Mouse (Mus musculus) kidney, adult 2 months (tissue): ENCODE results near the gene 1700003E16Rik. TPM values are rescaled to one million over a fixed set of nuclear protein-coding genes. Genes with fewer than 3 reads are reported as not detected.

Experiments used
- DNase-seq: peaks from one replicate; pipeline ENCODE4 v3.0.0; 2021
- H3K27ac ChIP-seq: fragments of 200-500 bp; 2 replicates; pipeline ENCODE4 v1.5.1; 2012; ENCODE audit warnings: low read depth, low read length, control low read depth, inconsistent platforms; ENCODE audit not compliant: insufficient read depth
- H3K27me3 ChIP-seq: fragments of 200-500 bp; replicated peaks from 2 replicates; pipeline ENCODE4 v1.6.1; 2012; ENCODE audit warnings: mild to moderate bottlenecking, moderate library complexity, low read length, inconsistent platforms; ENCODE audit not compliant: control insufficient read depth, insufficient read depth
- H3K36me3 ChIP-seq: fragments of 200-500 bp; 2 replicates; pipeline ENCODE4 v1.6.1; 2012; ENCODE audit warnings: mild to moderate bottlenecking, moderate library complexity, low read length, inconsistent platforms; ENCODE audit not compliant: control insufficient read depth, insufficient read depth
- H3K4me1 ChIP-seq: fragments of 200-500 bp; 2 replicates; pipeline ENCODE4 v1.6.1; 2011; ENCODE audit warnings: low read length; ENCODE audit not compliant: control insufficient read depth, insufficient read depth
- H3K4me3 ChIP-seq: fragments of 200-500 bp; 2 replicates; pipeline ENCODE4 v1.5.1; 2011; ENCODE audit warnings: mild to moderate bottlenecking, low read depth, low read length, control low read depth; ENCODE audit not compliant: insufficient read depth
- CTCF ChIP-seq: fragments of 200-500 bp; conservative IDR thresholded peaks from 2 replicates; pipeline ENCODE4 v1.5.1; 2011; ENCODE audit warnings: low read depth, mild to moderate bottlenecking, control low read depth, low read length, moderate library complexity, mixed read lengths; ENCODE audit not compliant: insufficient read depth, insufficient read length
- POLR2A ChIP-seq: fragments of 200-500 bp; IDR thresholded peaks from one replicate; pipeline ENCODE4 v1.6.1; 2011; ENCODE audit warnings: low read depth, low read length, control low read depth
- WGBS: fragments of 180-500 bp; shearing (Covaris S2); methylation state at CpG from one replicate; pipeline ENCODE4 v1.1.7; 2018; 5-methylcytosine and 5-hydroxymethylcytosine counted together
- polyA plus RNA-seq: library from polyadenylated mRNA; depleted of rRNA; stranded (reverse); fragments of >200 nt; gene quantifications from 2 replicates; pipeline ENCODE4 v1.2.3, GENCODE M21; 2012

1700003E16Rik gene
- polyA plus RNA-seq, 1 experiment, result 1.6 TPM

GRCm38 (mm10) chr6:83131469-83132034 is 24.7 kb upstream of the 1700003E16Rik start:
- no peak for TF ChIP-seq POLR2A
- no peak for TF ChIP-seq CTCF
- 21% methylated on average over 6 of the region's 6 CpGs for WGBS
- H3K27ac ChIP-seq, result peak overlapping the region; percentile 92
- DNase-seq, result peak; percentile 92
- H3K27me3 ChIP-seq, result no peaks in the 10 kb centered on the region
- H3K4me1 ChIP-seq, result peaks cover 20% of the 10 kb centered on the region
- no peak overlapping the region for H3K4me3 ChIP-seq
- no peaks in the 10 kb centered on the region for H3K36me3 ChIP-seq

- H3K27me3 ChIP-seq, result no peaks in the 10 kb centered on the region
- H3K27ac ChIP-seq, result peak overlapping the region; percentile 92
- TF ChIP-seq CTCF (no peak), POLR2A (no peak)
- no peaks in the 10 kb centered on the region for H3K36me3 ChIP-seq
- peaks cover 20% of the 10 kb centered on the region for H3K4me1 ChIP-seq
- 61% methylated on average over 9 of the region's 9 CpGs for WGBS
- peak; percentile 63 for DNase-seq
- no peak overlapping the region for H3K4me3 ChIP-seq
Measured at GRCm38 (mm10) chr6:83132176-83132919, 23.9 kb upstream of the 1700003E16Rik start.

DNA sequence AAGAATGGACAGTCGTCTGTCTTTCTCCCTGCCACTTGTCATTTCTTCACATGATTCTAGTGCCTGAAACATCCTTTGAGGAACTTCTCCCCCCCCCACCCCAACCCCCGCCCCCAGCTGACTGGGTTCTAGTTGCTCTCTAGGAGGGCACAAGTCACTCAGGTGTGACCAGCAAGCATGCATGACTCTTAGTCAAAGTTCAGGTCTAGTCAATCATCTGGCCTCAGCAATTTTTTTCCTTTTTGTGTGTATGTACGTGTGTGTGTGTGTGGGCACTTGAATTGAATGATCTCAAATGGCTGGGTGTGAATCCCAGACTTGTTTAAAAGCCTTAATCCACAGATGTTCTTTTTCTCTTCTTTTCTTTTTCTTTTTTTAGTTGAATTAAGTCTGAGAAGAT is 22.0 kb upstream of the 1700003E16Rik start:
- Histone ChIP-seq H3K4me3 (no peak overlapping the region), H3K4me1 (peaks cover 24% of the 10 kb centered on the region), H3K27ac (no peak overlapping the region), H3K36me3 (no peaks in the 10 kb centered on the region), H3K27me3 (no peaks in the 10 kb centered on the region)
- WGBS, result 28% methylated on average over 3 of the region's 3 CpGs
- TF ChIP-seq CTCF, result no peak
- TF ChIP-seq POLR2A, result no peak
- peak; percentile 83 for DNase-seq

DNA sequence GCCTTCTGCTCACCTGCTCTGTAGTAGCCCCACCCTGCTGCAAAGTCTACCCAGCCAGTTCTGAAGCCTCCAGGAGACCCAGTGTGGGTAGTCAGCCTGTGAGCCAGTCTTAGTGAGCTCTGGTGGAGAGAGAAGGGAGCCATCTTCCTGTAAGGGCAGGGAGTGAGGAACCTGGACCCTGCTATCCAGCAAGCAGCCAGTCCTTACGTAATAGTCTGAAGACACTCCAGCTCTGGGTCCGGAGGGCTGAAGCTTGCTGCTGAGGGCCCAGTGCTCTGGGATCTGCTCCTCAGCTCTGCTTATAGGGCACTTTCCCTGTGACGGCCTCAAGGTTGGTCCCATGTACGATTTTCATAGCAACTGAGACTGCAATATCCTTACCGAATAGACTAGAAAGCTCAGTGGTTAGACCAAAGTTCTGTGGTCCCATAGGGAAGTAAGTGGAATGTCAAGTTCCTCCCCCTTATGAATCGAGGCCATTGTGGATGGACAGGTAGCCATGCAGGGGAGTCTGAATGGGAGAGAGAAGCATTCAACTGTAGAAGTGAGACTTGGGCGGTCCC is 21.2 kb upstream of the 1700003E16Rik start, which contains the start of gene Rtkn:
Gene Rtkn, plus strand, starts transcription at position 513 of the 563 bp plus-strand sequence.
- peaks cover 24% of the 10 kb centered on the region for H3K4me1 ChIP-seq
- 45% methylated on average over 7 of the region's 7 CpGs for whole genome bisulfite sequencing
- no peak for TF ChIP-seq POLR2A
- TF ChIP-seq CTCF, result no peak
- no peaks in the 10 kb centered on the region for H3K36me3 ChIP-seq
- H3K4me3 ChIP-seq, result peak within 1 kb of the TSS; percentile 88
- H3K27ac ChIP-seq, result peak within 1 kb of the TSS; percentile 99
- no peaks in the 10 kb centered on the region for H3K27me3 ChIP-seq
- peak; percentile 75 for DNase-seq

GRCm38 (mm10) chr6:83135571-83136161 is 20.5 kb upstream of the 1700003E16Rik start:
- Histone ChIP-seq H3K27ac (peak overlapping the region; percentile 99), H3K4me1 (peaks cover 24% of the 10 kb centered on the region), H3K4me3 (peak overlapping the region; percentile 88), H3K36me3 (no peaks in the 10 kb centered on the region), H3K27me3 (no peaks in the 10 kb centered on the region)
- TF ChIP-seq POLR2A (no peak), CTCF (no peak)
- peak; percentile 83 for DNase-seq
- 5% methylated on average over 37 of the region's 37 CpGs for WGBS

DNA sequence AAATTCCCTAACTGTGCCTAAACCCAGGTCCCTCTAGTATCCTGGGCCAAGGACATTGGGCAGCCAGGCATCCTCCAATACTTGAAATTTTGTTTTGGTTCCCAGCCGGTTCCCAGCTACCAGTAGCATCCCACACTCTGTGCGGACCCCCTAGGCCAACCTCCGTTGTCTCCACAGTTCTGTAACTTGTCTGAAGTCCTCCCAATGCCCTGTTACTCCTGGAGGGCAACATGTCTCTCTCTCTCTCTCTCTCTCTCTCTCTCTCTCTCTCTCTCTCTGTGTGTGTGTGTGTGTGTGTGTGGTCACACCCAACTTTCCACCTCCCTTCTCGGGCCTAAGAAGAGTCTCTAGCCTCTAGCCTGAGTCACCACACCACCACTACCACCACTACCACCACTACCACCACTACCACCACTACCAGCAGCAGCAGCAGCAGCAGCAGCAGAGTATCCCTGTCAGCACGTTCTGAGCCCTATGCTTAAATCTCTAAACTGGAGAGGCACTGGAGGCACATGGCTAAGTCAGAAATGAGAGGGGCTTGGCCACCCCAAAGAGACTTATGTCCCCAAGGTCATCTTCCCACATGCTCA is 19.8 kb upstream of the 1700003E16Rik start:
- peak overlapping the region; percentile 99 for H3K27ac ChIP-seq
- no peaks in the 10 kb centered on the region for H3K36me3 ChIP-seq
- peaks cover 24% of the 10 kb centered on the region for H3K4me1 ChIP-seq
- TF ChIP-seq CTCF, result no peak
- TF ChIP-seq POLR2A, result no peak
- H3K27me3 ChIP-seq, result no peaks in the 10 kb centered on the region
- peak overlapping the region; percentile 88 for H3K4me3 ChIP-seq
- DNase-seq, result no peak
- 16% methylated on average over 5 of the region's 5 CpGs for WGBS
